Mouse (Mus musculus) cerebellum, postnatal 25 days (tissue): ENCODE data around the gene Sec23a.
"Not testable (repeated sequence)": the region's sequence is repeated elsewhere in the genome, so short reads cannot be mapped to it uniquely, and the experiment has no call there.

Experiments
- DNase-seq, 2 experiments: peaks; one replicate each; pipeline ENCODE4 v3.0.0; 2021; ENCODE audit warnings: mixed read lengths in 2 of 2

Sec23a gene

GRCm38 (mm10) chr12:58981178-58981661 lies 30.6 kb downstream of the Sec23a start:
- not testable (repeated sequence) for DNase-seq

GRCm38 (mm10) chr12:58976966-58977365 lies 34.9 kb downstream of the Sec23a start:
- DNase-seq = no peak

GRCm38 (mm10) chr12:58964583-58964982 lies 47.2 kb downstream of the Sec23a start:
- peak in 1 of 2 experiments; percentile 30 for DNase-seq

GRCm38 (mm10) chr12:58960844-58961243 lies 51.0 kb downstream of the Sec23a start:
- no peak for DNase-seq

GRCm38 (mm10) chr12:58956624-58957023 lies 55.2 kb downstream of the Sec23a start:
- no peak for DNase-seq

- DNase-seq = no peak
Measured at GRCm38 (mm10) chr12:58956162-58956561, 55.7 kb downstream of the Sec23a start.

GRCm38 (mm10) chr12:58947879-58948278 lies 63.9 kb downstream of the Sec23a start:
- DNase-seq = no peak

- DNase-seq = peak; percentile 52 to 70
Measured at GRCm38 (mm10) chr12:58947231-58947630, 64.6 kb downstream of the Sec23a start.

GRCm38 (mm10) chr12:58942544-58942943 lies 69.3 kb downstream of the Sec23a start:
- no peak for DNase-seq

GRCm38 (mm10) chr12:58934580-58934979 lies 77.2 kb downstream of the Sec23a start:
- DNase-seq = no peak

- no peak for DNase-seq
Measured at GRCm38 (mm10) chr12:58924996-58925395, 86.8 kb downstream of the Sec23a start.

- peak; percentile 8 to 19 for DNase-seq
Measured at GRCm38 (mm10) chr12:58924025-58924424, 87.8 kb downstream of the Sec23a start.

- DNase-seq = no peak
Measured at GRCm38 (mm10) chr12:58920775-58921174, 91.0 kb downstream of the Sec23a start.

- no peak for DNase-seq
Measured at GRCm38 (mm10) chr12:58919516-58919915, 92.3 kb downstream of the Sec23a start.

GRCm38 (mm10) chr12:58909826-58910225 lies 102.0 kb downstream of the Sec23a start:
- no peak for DNase-seq
